Mouse (Mus musculus): ENCODE results near the gene Kcng3.

The Kcng3 gene

GRCm38 (mm10) chr17:83630787-83631678 lies 662 bp downstream of the Kcng3 start:
- peak; percentile 37 for DNase-seq

GRCm38 (mm10) chr17:83613907-83614306 lies 17.8 kb downstream of the Kcng3 start:
- DNase-seq: no peak

GRCm38 (mm10) chr17:83609532-83609931 lies 22.2 kb downstream of the Kcng3 start:
- DNase-seq: no peak

- no peak for DNase-seq
Observed at GRCm38 (mm10) chr17:83600976-83601375, 30.7 kb downstream of the Kcng3 start.

GRCm38 (mm10) chr17:83595966-83596365 lies 35.7 kb downstream of the Kcng3 start:
- DNase-seq: no peak

GRCm38 (mm10) chr17:83594526-83594925 lies 37.2 kb downstream of the Kcng3 start:
- no peak for DNase-seq

- DNase-seq: peak; percentile 32
Observed at GRCm38 (mm10) chr17:83593396-83593795, 38.3 kb downstream of the Kcng3 start.

GRCm38 (mm10) chr17:83588663-83589341 lies 42.9 kb downstream of the Kcng3 start:
- no peak for DNase-seq

GRCm38 (mm10) chr17:83587731-83588130 lies 44.0 kb downstream of the Kcng3 start:
- no peak for DNase-seq

- DNase-seq: no peak
Observed at GRCm38 (mm10) chr17:83582585-83582984, 49.1 kb downstream of the Kcng3 start.

GRCm38 (mm10) chr17:83580734-83581133 lies 51.0 kb downstream of the Kcng3 start:
- no peak for DNase-seq

- no peak for DNase-seq
Observed at GRCm38 (mm10) chr17:83576810-83577371, 54.8 kb downstream of the Kcng3 start.

GRCm38 (mm10) chr17:83574615-83575014 lies 57.1 kb downstream of the Kcng3 start:
- no peak for DNase-seq

- DNase-seq: no peak
Observed at GRCm38 (mm10) chr17:83573128-83573527, 58.6 kb downstream of the Kcng3 start.

GRCm38 (mm10) chr17:83572366-83572765 lies 59.3 kb downstream of the Kcng3 start:
- DNase-seq: peak; percentile 31

GRCm38 (mm10) chr17:83567375-83567774 lies 64.3 kb downstream of the Kcng3 start:
- no peak for DNase-seq

- no peak for DNase-seq
Observed at GRCm38 (mm10) chr17:83565506-83565905, 66.2 kb downstream of the Kcng3 start.

- no peak for DNase-seq
Observed at GRCm38 (mm10) chr17:83564119-83564820, 67.4 kb downstream of the Kcng3 start.

GRCm38 (mm10) chr17:83563703-83564111 lies 68.0 kb downstream of the Kcng3 start:
- peak; percentile 59 for DNase-seq

- no peak for DNase-seq
Observed at GRCm38 (mm10) chr17:83562153-83563010, 69.3 kb downstream of the Kcng3 start.

- DNase-seq: no peak
Observed at GRCm38 (mm10) chr17:83559081-83559480, 72.6 kb downstream of the Kcng3 start.

- no peak for DNase-seq
Observed at GRCm38 (mm10) chr17:83555836-83556235, 75.9 kb downstream of the Kcng3 start.

All from kidney, postnatal 14 days (tissue).